Mouse (Mus musculus) T-helper 1 cell (primary cell): ENCODE data around the gene Bcat1.
"Not testable (repeated sequence)": the region's sequence is repeated elsewhere in the genome, so short reads cannot be mapped to it uniquely, and the experiment has no call there.

Source experiments
- in situ Hi-C: fragments of 300-600 bp; cut with MboI, MseI; formaldehyde crosslinking; loops from one replicate; pipeline ENCODE4 v1.15.1; 2025; ENCODE audit warnings: high pct_unique_total_duplicates

Bcat1 gene

DNA sequence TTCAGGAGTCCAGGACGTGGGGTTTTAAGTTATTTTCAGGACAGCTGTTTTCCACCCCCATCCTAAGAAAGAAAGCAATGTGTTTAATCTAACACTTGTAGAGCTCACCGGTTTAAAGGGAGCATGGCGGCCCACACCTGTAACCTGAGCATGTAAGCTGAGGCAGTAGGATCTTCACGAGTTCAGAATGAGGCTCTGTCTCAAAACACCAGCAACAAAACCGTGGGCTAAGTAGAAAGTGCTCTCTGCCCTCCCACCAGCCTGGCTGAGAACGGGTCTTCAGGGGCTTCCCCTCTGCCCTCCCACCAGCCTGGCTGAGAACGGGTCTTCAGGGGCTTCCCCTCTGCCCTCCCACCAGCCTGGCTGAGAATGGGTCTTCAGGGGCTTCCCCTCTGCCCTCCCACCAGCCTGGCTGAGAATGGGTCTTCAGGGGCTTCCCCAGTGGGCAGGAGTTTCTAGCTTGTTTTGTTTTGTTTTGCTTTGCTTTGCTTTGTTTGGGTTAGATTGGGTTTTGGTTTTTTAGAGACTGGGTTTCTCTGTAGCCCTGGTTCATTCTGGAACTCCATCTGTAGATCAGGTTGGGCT is 17.1 kb upstream of the Bcat1 start:
- in situ Hi-C loops, result not testable (repeated sequence)

DNA sequence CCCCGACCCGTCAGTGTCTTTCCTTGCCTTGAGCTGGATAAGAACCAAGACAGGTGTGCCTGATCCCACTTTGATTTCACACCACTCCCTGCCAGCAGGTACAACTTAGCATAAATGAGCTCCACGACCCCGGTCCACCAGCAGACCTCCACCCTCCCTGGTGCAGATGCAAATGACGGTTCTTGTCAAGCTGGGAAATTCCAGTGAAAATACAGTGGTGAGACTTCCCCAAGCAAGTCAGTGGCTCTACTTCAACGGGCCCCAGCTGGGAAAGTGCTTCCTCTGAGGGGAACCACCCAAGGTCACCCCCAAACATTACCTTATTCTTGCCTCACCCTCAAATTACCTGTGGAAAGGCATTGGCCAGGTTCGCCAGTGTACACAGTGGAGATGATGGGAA is 16.0 kb upstream of the Bcat1 start:
- in situ Hi-C loops, result no loop called here

DNA sequence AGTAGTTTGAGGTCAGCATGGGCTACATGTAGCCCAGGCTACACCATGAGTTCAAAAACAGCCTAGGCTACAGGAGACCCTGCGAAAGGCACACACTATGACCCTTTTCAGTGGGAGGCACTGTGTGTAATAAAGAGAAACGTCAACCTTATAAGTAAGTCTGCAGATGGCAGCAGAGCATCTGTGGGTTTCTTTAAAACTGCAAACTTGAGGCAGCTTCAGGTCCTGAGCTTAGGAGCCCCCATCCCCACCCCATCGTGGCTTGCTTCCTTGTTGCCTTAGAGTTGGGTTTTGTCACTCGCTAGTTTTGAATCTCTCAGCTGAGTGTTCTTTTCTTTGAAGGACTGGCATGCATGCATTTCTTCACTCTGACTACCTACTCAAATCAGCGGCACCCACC is 14.9 kb upstream of the Bcat1 start:
- in situ Hi-C loops, result no loop called here

DNA sequence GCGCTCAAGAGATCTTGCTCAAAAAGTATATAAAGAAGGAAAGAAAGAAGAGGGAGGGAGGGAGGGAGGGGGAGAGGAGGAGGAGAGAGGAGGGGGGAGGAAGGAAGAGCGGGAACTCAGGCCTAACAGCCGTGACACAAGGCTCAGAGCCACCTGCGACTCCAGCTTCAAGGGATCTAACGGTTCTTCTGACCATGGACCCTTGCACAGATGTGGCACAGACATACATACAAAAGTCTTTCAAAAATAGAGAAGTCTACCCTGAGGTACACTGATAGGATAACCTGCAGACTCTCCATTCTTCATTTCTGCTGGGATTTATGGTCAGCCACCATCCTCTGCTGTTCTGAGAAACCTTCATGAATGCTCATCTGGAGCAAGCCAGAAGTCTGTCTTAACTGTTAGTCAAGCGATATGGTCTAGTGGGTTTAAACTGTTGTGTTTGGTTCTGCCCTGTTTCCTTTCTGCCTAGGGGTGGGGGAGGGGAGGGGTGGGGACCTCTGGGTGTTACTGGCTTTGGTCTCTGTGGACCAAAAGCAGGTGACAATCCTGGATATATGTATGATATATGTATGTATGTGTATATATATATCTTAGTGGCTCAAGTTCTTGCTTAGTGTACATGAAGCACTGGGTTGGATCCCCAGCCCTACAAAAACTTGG is 14.3 kb upstream of the Bcat1 start:
- in situ Hi-C loops, result no loop called here

DNA sequence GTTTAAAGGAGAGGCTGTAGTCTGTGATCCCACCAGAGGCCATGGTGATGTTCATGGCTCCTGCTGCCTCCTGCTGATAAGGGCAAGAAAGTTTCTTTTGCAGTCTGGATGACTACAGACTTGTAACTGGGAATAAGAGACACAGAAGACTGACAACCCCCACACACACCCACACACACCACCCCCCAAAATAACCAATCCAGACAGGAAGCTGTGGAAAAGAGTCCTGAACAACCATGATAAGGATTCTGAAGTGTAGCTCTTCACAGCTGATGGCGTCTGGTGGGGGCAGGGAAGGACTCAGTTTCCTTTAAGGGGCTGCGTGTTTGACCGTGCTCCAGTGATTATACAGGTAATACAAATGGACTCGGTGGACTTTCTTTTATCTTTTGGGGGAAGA is 13.4 kb upstream of the Bcat1 start:
- in situ Hi-C loops, result loop anchor here (5.0 kb wide), 1 partner anchor 253 kb away; no protein-coding TSS in a partner anchor

DNA sequence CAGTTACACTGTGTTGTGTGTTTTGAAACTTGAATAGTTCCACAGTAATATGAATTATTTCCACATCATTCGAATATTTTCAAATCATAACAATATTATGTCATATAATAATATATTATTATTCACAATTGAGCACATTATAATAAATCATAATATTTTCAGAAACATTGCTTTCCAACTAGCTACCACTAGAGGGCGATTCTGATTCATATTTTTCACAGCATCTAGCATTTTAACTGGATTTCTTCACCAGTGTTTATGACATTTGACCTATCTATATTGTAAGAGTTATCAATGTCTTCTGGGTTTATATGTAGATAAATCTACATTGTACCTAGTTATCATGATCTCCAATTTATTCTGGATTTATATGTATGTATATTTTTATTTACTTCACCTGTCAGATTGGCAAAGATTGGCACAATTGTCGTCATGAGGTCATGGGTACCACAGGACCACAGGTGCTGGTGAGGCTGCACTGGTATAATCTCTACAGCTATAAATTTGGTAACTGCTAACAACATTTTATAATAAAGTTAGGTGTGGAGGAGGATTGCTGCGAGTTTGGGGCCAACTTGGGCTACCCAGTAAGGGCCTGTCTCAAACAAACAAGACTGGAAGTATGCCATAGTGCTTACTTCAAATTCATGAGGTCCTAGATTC is 12.6 kb upstream of the Bcat1 start:
- in situ Hi-C loops, result loop anchor here (5.0 kb wide), 1 partner anchor 254 kb away; no protein-coding TSS in a partner anchor

DNA sequence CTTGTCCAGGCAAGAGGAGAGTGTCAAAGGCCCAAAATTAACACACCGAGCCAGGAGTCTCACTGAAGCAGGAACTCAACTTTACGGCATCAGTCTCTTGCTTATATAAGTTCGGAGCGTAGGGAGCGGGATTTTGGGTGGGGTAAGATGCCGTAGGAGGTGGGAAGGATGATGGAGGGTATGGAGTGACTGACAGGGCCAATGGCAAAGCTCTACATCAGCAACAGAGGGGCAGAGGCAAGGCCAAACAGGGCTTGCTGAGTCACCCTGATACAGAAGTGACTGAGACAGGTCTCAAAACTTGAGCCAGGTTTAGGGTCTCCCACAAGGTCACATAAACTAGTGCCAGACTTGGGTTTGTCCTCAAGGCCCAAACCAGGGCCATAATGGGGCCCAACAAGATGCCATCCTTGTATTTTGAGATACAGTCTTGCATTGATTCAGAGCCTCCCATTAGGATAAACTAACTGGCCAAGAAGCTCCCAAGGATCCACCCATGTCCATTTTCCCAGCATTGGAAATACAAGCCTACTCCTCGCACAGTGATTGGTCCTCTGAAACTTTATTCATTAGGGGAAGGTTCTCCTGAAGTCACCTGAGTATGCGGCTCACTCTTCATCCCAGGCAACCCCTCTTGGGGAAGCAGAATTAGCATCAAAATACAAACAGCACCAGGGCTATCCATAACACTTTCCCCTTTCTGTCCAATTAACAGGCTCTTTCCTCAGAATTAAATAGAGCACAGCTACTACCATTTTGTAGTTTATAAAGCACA is 8.5 kb upstream of the Bcat1 start:
- in situ Hi-C loops, result loop anchor here (5.0 kb wide), 1 partner anchor 258 kb away; no protein-coding TSS in a partner anchor

DNA sequence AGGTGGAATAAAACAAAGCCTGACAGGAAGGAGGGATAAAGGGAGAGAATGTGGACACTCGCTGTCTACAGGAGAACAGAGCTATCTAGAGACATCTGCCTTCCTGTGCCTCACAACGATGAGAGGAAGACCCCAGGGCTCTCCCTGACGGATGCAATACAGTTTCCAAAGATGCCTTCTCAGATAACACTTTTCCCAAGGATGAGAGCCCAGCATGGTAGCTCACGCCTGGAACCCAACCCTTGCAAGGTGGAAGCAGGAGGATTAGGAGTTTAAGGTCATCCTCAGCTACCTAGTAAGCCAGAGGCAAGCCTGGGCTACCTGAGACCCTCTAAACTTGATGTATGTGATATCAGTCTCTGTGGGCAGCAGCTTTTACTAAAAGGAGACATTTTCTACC is 5.7 kb upstream of the Bcat1 start:
- in situ Hi-C loops, result no loop called here

DNA sequence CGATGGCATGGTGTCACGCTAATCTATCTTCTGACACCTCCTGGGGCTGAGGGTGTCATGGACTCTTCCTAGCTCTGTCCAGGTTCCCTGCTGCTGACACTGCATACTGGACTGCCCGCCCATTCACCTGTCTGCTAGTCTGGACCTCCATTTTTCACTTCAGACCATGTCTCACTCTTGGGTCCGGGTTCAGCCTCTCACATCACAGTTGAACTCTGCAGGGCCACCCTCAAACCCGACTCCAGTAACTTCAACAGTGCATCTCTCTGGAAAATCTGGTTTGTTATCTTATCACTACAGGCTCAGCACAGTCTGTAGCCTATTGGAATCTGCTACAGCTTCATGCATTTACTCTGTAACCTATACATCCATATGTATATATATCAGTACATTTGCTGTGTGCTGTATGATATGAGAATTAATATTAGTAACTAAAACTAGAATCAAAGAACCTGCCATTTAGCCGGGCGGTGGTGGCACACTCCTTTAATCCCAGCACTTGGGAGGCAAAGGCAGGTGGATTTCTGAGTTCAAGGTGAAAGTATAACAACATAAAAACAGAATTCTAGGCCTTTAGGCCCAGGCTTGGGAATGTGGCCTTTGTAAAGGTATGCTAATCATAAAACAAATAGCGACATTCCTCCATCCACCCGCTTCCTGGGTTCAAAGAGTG is 3.2 kb upstream of the Bcat1 start:
- in situ Hi-C loops, result no loop called here

DNA sequence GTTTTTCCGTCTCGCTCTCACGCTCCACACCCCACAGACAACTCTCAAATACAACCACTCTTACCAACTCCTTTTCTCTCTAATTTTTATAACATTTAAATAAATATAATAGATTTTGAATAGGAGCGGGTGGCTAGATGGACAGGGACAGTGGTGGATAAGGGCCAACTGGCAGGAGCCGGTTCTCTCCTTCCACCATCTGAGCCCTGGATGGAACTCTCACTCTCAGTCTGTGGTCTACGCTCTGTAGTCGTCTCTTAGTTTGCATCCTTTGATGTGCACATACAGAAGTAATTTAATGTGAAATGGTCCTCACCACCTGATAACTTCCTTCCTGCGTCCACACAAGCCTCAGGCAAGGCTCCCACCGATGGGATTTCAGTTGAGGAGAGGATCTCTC is 302 bp upstream of the Bcat1 start:
- in situ Hi-C loops, result no loop called here

DNA sequence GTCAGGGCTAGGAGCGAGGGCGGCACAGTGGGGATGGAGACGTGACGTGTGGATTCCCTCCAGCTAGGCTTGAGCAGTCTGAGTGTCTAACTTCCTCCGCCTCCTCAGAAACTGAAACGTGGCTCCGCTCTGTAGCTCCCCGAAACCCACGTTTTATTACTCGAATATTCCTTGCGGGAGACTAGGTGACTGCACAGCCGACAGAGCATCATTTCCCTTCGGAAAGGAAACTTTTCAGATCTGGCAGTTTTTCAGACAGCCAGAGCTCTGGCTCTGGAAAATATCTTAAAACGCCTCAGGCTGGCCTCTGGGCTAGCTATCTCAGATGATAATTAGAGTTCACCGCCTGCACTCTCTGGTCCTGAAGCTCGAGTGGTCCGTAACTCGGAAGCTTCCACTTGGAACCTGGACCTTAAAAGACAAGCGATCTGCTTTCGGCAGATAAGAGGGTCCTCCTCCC is 866 bp downstream of the Bcat1 start:
- in situ Hi-C loops, result no loop called here

DNA sequence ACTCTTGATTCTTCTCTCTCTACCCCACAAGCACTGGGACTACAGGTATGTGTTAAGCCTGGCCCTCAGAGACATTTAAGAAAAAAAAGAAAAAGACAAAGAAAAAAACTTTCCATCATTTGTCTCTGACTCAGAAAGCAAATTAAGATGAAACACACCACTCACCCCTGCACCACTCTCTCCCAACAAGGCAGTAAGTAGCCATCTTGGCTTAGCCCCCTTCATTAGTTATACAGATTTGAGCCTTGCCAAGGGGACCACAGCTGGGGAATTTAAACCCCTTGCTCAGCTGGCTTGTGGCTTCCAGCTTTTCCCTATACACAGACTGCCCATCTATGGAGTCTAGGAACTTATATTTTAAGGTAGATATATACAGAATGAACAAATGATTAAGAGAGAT is 1.5 kb downstream of the Bcat1 start:
- in situ Hi-C loops, result no loop called here

DNA sequence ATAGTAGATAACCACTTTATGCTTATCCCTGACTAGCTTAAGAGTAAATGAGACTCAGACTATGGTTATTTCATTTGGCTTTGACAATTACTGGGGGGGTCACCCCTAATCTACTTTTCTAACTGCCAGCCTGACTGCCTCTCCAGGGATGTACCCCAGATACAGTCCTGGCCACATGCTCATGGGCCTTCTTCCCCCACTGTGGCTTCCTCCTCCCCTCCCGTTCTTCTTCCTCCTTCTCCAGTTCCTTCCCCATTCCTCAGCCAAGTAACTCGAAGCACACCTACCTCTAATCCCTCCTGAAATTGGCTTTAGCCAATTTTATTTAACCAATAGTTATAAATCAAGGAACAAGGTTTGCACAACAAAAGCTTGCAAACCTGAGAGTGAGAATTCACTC is 6.1 kb downstream of the Bcat1 start:
- in situ Hi-C loops, result no loop called here

DNA sequence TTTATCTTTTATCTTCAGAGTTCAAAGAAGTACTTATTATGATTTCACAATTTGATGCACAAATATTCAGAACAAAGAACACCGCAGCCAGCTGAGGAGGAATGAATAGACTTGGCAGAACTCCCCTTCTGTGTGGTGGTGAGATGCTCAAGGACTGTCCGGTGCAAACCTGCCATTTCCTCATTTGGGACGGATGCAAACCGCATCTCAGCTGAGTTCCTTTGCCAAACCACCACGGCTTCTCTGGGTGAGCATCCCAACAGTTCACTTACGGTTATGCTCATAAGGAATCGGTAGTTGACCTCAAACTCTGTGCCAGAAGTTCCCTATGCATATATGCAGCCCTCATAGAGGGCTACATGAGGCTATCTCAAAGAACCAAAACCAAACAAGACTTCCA is 6.6 kb downstream of the Bcat1 start:
- in situ Hi-C loops, result no loop called here

DNA sequence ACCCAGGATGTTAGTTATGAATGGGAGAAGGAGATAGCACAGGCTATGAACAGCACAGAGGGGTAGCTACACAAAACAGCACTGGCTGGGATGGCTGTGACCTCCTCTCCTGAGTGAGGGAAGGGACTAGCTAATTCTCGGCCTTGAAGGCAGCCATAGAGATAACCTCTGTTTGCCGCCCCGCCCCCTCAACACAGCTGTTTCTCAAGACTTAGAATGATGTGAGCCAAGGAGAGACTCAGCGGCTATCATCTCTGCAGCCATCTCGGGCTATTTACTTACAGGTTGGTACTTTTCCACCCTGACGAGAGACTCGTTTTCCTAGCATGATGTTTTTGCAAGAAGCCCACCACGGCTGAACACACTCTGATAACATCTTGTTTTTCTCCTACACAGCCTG is 8.3 kb downstream of the Bcat1 start:
- in situ Hi-C loops, result no loop called here

DNA sequence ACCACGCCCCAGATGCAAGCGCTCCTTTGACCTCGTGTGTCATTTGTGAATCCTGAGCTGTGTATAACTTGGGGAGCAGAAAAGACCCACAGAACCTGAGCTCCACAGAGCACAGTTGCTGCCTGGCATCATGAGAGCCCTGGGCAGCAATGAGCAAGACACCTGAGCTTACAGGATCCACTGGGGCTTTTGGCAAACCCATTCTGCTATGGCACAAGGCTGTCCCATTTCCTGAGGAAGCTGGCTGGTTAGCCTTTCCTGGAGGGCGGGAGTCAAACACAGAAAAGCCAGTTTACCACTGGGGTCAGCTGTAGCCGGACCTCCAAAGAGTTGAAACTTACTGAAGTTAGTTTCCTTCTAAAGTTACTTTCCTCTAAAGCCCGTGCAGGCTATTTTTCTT is 9.6 kb downstream of the Bcat1 start:
- in situ Hi-C loops, result no loop called here

DNA sequence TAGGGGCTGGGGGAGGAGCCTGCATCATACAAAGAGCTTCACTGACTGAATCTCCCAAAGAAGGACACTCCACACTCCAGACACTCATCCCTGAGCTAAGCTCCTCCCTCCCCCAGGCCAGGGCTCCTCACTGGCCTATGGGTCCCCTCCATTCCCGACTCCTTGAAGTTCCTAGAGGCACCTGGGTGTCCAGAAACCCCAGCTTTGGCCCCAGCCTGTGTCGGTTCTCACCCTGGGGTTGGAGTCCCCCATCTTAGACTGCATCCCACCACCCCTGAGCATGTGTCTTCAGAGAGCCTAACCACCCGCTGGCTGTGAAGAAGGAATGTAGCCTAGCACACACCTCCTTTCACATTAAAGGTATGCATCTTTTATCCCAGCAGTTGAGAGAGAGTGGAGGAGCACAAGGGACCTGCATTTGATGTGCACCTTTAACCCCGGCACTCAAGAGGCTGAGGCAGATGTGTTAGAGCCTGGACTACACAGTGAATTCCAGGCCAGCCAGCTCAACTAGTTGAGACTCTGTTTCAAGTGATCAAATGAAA is 10.6 kb downstream of the Bcat1 start:
- in situ Hi-C loops, result no loop called here

DNA sequence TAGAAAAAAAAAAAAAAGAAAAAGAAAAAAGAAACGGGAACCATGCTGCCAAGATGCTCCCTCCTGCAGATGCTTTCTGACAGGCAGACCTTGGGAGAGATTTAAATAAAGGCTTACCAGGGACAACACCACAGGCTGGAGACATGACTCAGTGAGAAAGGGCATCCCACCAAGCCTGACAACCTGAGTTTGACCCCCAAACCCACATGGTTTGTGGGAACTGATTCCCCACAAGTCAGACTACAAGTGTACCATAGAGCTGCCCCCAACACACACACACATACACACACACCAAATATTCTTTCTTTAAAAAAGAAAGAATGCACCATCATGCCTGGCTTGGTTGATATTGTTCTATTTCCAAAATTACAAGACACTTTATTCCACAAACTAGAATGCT is 11.9 kb downstream of the Bcat1 start:
- in situ Hi-C loops, result no loop called here

DNA sequence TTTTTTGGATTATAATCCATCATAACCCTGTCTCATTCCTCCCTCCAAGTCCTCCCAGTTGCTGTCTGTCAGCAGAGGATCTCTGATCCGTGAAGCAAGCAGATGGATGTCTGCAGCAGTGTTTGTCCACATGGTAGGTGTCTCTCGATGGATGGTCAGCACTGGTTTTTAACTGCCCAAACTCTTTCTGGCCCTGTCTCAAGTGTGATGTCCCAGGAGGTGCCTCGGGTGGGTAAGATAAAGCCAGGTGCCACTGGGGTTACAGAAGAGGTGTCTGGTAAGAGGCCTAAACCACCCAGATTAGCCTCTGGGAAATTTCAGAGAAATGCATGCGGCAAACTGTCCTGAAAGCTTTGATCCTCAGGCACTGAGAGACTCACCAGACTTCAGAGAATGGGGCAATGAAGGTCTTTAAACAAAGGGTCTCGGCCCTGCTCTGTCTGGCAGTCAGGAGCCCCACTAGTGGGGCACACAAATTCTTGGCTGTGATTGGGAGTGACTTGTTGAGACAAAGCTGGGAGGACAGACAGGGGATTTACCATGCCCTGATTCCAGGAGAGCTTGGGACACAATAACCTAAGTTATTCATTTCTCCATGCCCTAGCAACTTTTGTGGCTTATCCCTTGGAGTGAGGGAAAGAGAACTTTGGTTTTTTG is 12.6 kb downstream of the Bcat1 start:
- in situ Hi-C loops, result no loop called here

DNA sequence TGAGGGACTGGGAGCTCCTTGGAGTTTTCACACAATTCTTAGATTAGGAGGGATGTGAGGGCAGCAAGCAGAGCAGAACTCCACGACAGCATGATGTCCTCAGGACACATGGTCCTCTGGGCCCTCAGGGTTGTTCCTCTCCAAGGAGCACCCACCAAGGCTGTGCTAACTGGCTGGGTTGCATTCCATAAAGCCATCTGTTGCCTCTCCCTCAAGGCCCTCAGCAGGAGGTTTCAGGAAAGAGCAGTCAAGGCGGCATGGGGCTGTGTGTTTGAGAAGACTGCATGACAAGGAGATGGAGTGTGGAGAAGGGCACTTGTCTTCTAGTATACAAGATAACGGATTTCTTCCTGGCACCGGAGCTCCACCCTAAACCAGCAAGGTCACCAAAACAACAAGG is 13.2 kb downstream of the Bcat1 start:
- in situ Hi-C loops, result no loop called here

DNA sequence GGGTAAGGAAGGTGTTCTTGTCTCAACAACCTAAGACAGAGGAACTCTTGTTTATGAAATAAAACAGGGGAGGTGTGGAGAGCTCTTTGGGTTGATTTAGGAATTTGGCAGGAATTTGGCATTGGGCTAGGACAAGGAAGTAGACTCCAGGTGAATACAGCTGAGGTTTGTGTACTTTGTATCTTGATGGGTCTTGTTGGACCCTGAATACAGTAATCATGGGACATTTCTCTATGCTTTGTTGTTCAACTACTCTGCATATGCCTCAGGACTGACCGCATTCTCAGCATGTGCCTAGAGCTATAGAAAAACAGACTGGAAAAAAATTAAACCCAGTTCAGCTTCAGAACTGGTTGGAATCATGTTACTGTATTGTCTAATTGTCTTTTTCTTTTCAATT is 14.6 kb downstream of the Bcat1 start:
- in situ Hi-C loops, result no loop called here
